Mouse (Mus musculus) 3T3-L1 (cell line): ENCODE measurements around the gene Slc29a3.
"Not testable (repeated sequence)": the region's sequence is repeated elsewhere in the genome, so short reads cannot be mapped to it uniquely, and the experiment has no call there.

Experiments
- DNase-seq: peaks from one replicate; pipeline ENCODE4 v3.0.0-alpha.2; 2015; ENCODE audit warnings: low read depth, low spot score

Slc29a3 gene

GRCm38 (mm10) chr10:60767400-60767799 lies 14.8 kb upstream of the Slc29a3 start:
- DNase-seq = no peak

GRCm38 (mm10) chr10:60762126-60762525 lies 9.5 kb upstream of the Slc29a3 start:
- no peak for DNase-seq

GRCm38 (mm10) chr10:60760377-60760776 lies 7.8 kb upstream of the Slc29a3 start:
- DNase-seq = peak; percentile 97

- peak; percentile 77 for DNase-seq
Observed at GRCm38 (mm10) chr10:60756992-60757391, 4.4 kb upstream of the Slc29a3 start.

- DNase-seq = no peak
Observed at GRCm38 (mm10) chr10:60756146-60756545, 3.6 kb upstream of the Slc29a3 start.

- no peak for DNase-seq
Observed at GRCm38 (mm10) chr10:60753941-60754340, 1.3 kb upstream of the Slc29a3 start.

- no peak for DNase-seq
Observed at GRCm38 (mm10) chr10:60753261-60753660, 667 bp upstream of the Slc29a3 start.

- DNase-seq = no peak
Observed at GRCm38 (mm10) chr10:60747667-60748212, 4.9 kb downstream of the Slc29a3 start.

GRCm38 (mm10) chr10:60746512-60746911 lies 6.1 kb downstream of the Slc29a3 start:
- no peak for DNase-seq

- no peak for DNase-seq
Observed at GRCm38 (mm10) chr10:60744543-60745290, 7.9 kb downstream of the Slc29a3 start.

GRCm38 (mm10) chr10:60743681-60744080 lies 8.9 kb downstream of the Slc29a3 start:
- no peak for DNase-seq

- no peak for DNase-seq
Observed at GRCm38 (mm10) chr10:60742942-60743341, 9.7 kb downstream of the Slc29a3 start.

- DNase-seq = not testable (repeated sequence)
Observed at GRCm38 (mm10) chr10:60742296-60742695, 10.3 kb downstream of the Slc29a3 start.

GRCm38 (mm10) chr10:60741435-60741834 lies 11.2 kb downstream of the Slc29a3 start:
- DNase-seq = no peak

- DNase-seq = no peak
Observed at GRCm38 (mm10) chr10:60739619-60740363, 12.8 kb downstream of the Slc29a3 start.

GRCm38 (mm10) chr10:60737886-60738640 lies 14.5 kb downstream of the Slc29a3 start:
- DNase-seq = no peak

GRCm38 (mm10) chr10:60737169-60737728 lies 15.3 kb downstream of the Slc29a3 start:
- DNase-seq = no peak

- DNase-seq = no peak
Observed at GRCm38 (mm10) chr10:60735737-60736136, 16.9 kb downstream of the Slc29a3 start.

GRCm38 (mm10) chr10:60733471-60733870 lies 19.1 kb downstream of the Slc29a3 start:
- no peak for DNase-seq

- DNase-seq = no peak
Observed at GRCm38 (mm10) chr10:60732397-60732861, 20.2 kb downstream of the Slc29a3 start.

- no peak for DNase-seq
Observed at GRCm38 (mm10) chr10:60731742-60732141, 20.9 kb downstream of the Slc29a3 start.
